Mouse (Mus musculus): ENCODE measurements at regions not wholly inside any gene's neighbourhood (a gene's known extent, or its start where the extent isn't known, plus 50 kb on each side); places are given as distances from the start of the nearest gene placed in this dataset.

GRCm38 (mm10) chr16:71138668-71139067 lies 824.9 kb downstream of the Gbe1 start:
- TF ChIP-seq CTCF (IDR thresholded peaks at IDR 0.05; ENCODE audit: borderline replicate concordance, extremely low read depth, insufficient read depth, insufficient read length) (no peak), POLR2A (IDR thresholded peaks at IDR 0.05; ENCODE audit: borderline replicate concordance, extremely low read depth, insufficient read depth, insufficient read length, poor library complexity, severe bottlenecking) (no peak)
- no peak for DNase-seq (ENCODE audit: low read depth)
